Mouse (Mus musculus): ENCODE measurements at regions not wholly inside any gene's neighbourhood (a gene's known extent, or its start where the extent isn't known, plus 50 kb on each side); places are given as distances from the start of the nearest gene placed in this dataset.

- H3K27me3 ChIP-seq (replicated peaks): no peaks in the 10 kb centered on the region
- H3K9me3 ChIP-seq: no peaks in the 10 kb centered on the region
- H3K4me1 ChIP-seq: no peaks in the 10 kb centered on the region
- TF ChIP-seq GATA1 (IDR thresholded peaks at IDR 0.05; ENCODE audit: borderline replicate concordance, low read length): no peak
- TF ChIP-seq FLI1 (IDR thresholded peaks at IDR 0.05; ENCODE audit: low read length): no peak
- H3K4me3 ChIP-seq (replicated peaks): no peak overlapping the region
- H3K36me3 ChIP-seq (replicated peaks; ENCODE audit: low read length): no peaks in the 10 kb centered on the region
Observed at GRCm38 (mm10) chr13:75598675-75599074, 107.9 kb upstream of the Ell2 start.

GRCm38 (mm10) chr13:75623229-75623628 lies 83.3 kb upstream of the Ell2 start:
- no peaks in the 10 kb centered on the region for H3K9me3 ChIP-seq
- no peak for TF ChIP-seq GATA1 (IDR thresholded peaks at IDR 0.05; ENCODE audit: borderline replicate concordance, low read length)
- no peak for TF ChIP-seq FLI1 (IDR thresholded peaks at IDR 0.05; ENCODE audit: low read length)
- H3K4me1 ChIP-seq: no peaks in the 10 kb centered on the region
- no peaks in the 10 kb centered on the region for H3K27me3 ChIP-seq (replicated peaks)
- H3K36me3 ChIP-seq (replicated peaks; ENCODE audit: low read length): no peaks in the 10 kb centered on the region
- no peak overlapping the region for H3K4me3 ChIP-seq (replicated peaks)

- Histone ChIP-seq H3K9me3 (0 out of 2 replicates have a peak, but pooled peaks cover 5% of the 10 kb centered on the region), H3K4me3 (replicated peaks) (no peak overlapping the region), H3K27me3 (replicated peaks) (no peaks in the 10 kb centered on the region), H3K36me3 (replicated peaks; ENCODE audit: low read length) (no peaks in the 10 kb centered on the region), H3K4me1 (no peaks in the 10 kb centered on the region)
- TF ChIP-seq FLI1 (IDR thresholded peaks at IDR 0.05; ENCODE audit: low read length) (no peak), GATA1 (IDR thresholded peaks at IDR 0.05; ENCODE audit: borderline replicate concordance, low read length) (no peak)
Observed at GRCm38 (mm10) chr13:75627405-75627804, 79.2 kb upstream of the Ell2 start.

- H3K36me3 ChIP-seq (replicated peaks; ENCODE audit: low read length): no peaks in the 10 kb centered on the region
Observed at GRCm38 (mm10) chr13:75631048-75631447, 75.5 kb upstream of the Ell2 start.

GRCm38 (mm10) chr13:75647513-75647912 lies 59.0 kb upstream of the Ell2 start:
- no peaks in the 10 kb centered on the region for H3K27me3 ChIP-seq (replicated peaks)
- TF ChIP-seq FLI1 (IDR thresholded peaks at IDR 0.05; ENCODE audit: low read length) (no peak), GATA1 (IDR thresholded peaks at IDR 0.05; ENCODE audit: borderline replicate concordance, low read length) (no peak)
- H3K36me3 ChIP-seq (replicated peaks; ENCODE audit: low read length): no peaks in the 10 kb centered on the region
- H3K4me1 ChIP-seq: no peaks in the 10 kb centered on the region
- no peak overlapping the region for H3K4me3 ChIP-seq (replicated peaks)
- H3K9me3 ChIP-seq: peaks cover 3% of the 10 kb centered on the region; the same call in 1 of the 2 replicates

More at GRCm38 (mm10) chr13:75631048-75631447, 75.5 kb upstream of the Ell2 start:
- TF ChIP-seq GATA1 (IDR thresholded peaks at IDR 0.05; ENCODE audit: borderline replicate concordance, low read length) (no peak), FLI1 (IDR thresholded peaks at IDR 0.05; ENCODE audit: low read length) (no peak)
- H3K27me3 ChIP-seq (replicated peaks): no peaks in the 10 kb centered on the region
- H3K4me1 ChIP-seq: no peaks in the 10 kb centered on the region
- 0 out of 2 replicates have a peak, but pooled peaks cover 5% of the 10 kb centered on the region for H3K9me3 ChIP-seq
- no peak overlapping the region for H3K4me3 ChIP-seq (replicated peaks)

- Histone ChIP-seq H3K4me3 (replicated peaks) (no peak overlapping the region), H3K27me3 (replicated peaks) (no peaks in the 10 kb centered on the region), H3K4me1 (no peaks in the 10 kb centered on the region), H3K36me3 (replicated peaks; ENCODE audit: low read length) (no peaks in the 10 kb centered on the region), H3K9me3 (no peaks in the 10 kb centered on the region)
- no peak for TF ChIP-seq FLI1 (IDR thresholded peaks at IDR 0.05; ENCODE audit: low read length)
- TF ChIP-seq GATA1 (IDR thresholded peaks at IDR 0.05; ENCODE audit: borderline replicate concordance, low read length): no peak
Observed at GRCm38 (mm10) chr13:75651941-75652340, 54.6 kb upstream of the Ell2 start.

- no peaks in the 10 kb centered on the region for H3K27me3 ChIP-seq (replicated peaks)
- no peaks in the 10 kb centered on the region for H3K4me1 ChIP-seq
- no peaks in the 10 kb centered on the region for H3K9me3 ChIP-seq
- no peak for TF ChIP-seq GATA1 (IDR thresholded peaks at IDR 0.05; ENCODE audit: borderline replicate concordance, low read length)
- no peak for TF ChIP-seq FLI1 (IDR thresholded peaks at IDR 0.05; ENCODE audit: low read length)
- H3K36me3 ChIP-seq (replicated peaks; ENCODE audit: low read length): no peaks in the 10 kb centered on the region
- no peak overlapping the region for H3K4me3 ChIP-seq (replicated peaks)
Observed at GRCm38 (mm10) chr13:75652966-75653365, 53.6 kb upstream of the Ell2 start.

All from megakaryocyte, embryonic 14.5 days (primary cell).